In genomic region chr11:116127156-116127980, GRCm38 (mm10) we compare ENCODE assay signal across 8 mouse cellular contexts. TPM values are rescaled to one million over a fixed set of nuclear protein-coding genes. Genes with fewer than 3 reads are reported as not detected.
DNase-seq lines count a peak whose midpoint lies in the region; ATAC-seq and TF ChIP-seq lines count a peak whose summit lies in the region.

TSS of gene Trim47 (minus strand) at chr11:116127210.

- TF ChIP-seq CTCF in left cerebral cortex, adult 2 months (IDR thresholded peaks at IDR 0.05): no peak

- DNase-seq in adrenal gland, adult 2 months: peak; percentile 88
- DNase-seq in embryo, embryonic 10.5 days (ENCODE audit: low spot score): peak; percentile 81
- peak; percentile 60 for DNase-seq in retina, postnatal 7 days (ENCODE audit: low read depth, low spot score)
- no peak for DNase-seq in left cerebral cortex, adult 2 months (ENCODE audit: extremely low spot score in 1 of 2, low spot score in 2 of 2)
- no peak for DNase-seq in Muller cell, postnatal 12 days (ENCODE audit: inconsistent ontology term)

- peaks cover 4% of the 10 kb centered on the region; the same call in 1 of the 2 replicates for H3K9me3 ChIP-seq in heart, embryonic 12.5 days (replicated peaks)
- H3K9me3 ChIP-seq in kidney, embryonic 14.5 days (ENCODE audit: control insufficient read depth, low read length): no peaks in the 10 kb centered on the region
- 0 out of 2 replicates have a peak, but pooled peaks cover 2% of the 10 kb centered on the region for H3K9me3 ChIP-seq in lung, embryonic 16.5 days (ENCODE audit: control insufficient read depth, low read length)

- peak within 1 kb of the TSS; percentile 49 for H3K9ac ChIP-seq in heart, embryonic 12.5 days
- no peak within 1 kb of the TSS for H3K9ac ChIP-seq in kidney, embryonic 14.5 days (ENCODE audit: low read depth, low read length)
- H3K9ac ChIP-seq in lung, embryonic 16.5 days (ENCODE audit: low read length): peak within 1 kb of the TSS; percentile 40; the same call in 1 of the 2 replicates

- WGBS in heart, embryonic 12.5 days: 29% methylated on average over 23 of the region's 23 CpGs
- WGBS in kidney, embryonic 14.5 days: 26% methylated on average over 23 of the region's 23 CpGs
- 21% methylated on average over 23 of the region's 23 CpGs for WGBS in lung, embryonic 16.5 days

- intact Hi-C loops in left cerebral cortex, adult 2 months (cut with DNase I): no loop called here

- peak within 1 kb of the TSS; percentile 28 for H3K27ac ChIP-seq in heart, embryonic 12.5 days (ENCODE audit: poor library complexity, severe bottlenecking)
- no peak within 1 kb of the TSS; the same call in 1 of the 2 replicates for H3K27ac ChIP-seq in kidney, embryonic 14.5 days (ENCODE audit: low read depth, low read length)
- H3K27ac ChIP-seq in lung, embryonic 16.5 days (ENCODE audit: low read length): peak within 1 kb of the TSS; percentile 51
- H3K27ac ChIP-seq in left cerebral cortex, adult 2 months: no peak within 1 kb of the TSS

- H3K4me1 ChIP-seq in heart, embryonic 12.5 days (replicated peaks): peaks cover 35% of the 10 kb centered on the region
- H3K4me1 ChIP-seq in kidney, embryonic 14.5 days (ENCODE audit: control insufficient read depth, insufficient read depth, low read length): peaks cover 7% of the 10 kb centered on the region
- peaks cover 25% of the 10 kb centered on the region for H3K4me1 ChIP-seq in lung, embryonic 16.5 days (replicated peaks; ENCODE audit: control insufficient read depth, insufficient read depth, low read length)

- peak within 1 kb of the TSS; percentile 51 for H3K4me2 ChIP-seq in heart, embryonic 12.5 days
- H3K4me2 ChIP-seq in kidney, embryonic 14.5 days (replicated peaks; ENCODE audit: low read depth, low read length): peak within 1 kb of the TSS; percentile 35
- peak within 1 kb of the TSS; percentile 46 for H3K4me2 ChIP-seq in lung, embryonic 16.5 days (ENCODE audit: low read depth, low read length)

- ATAC-seq in heart, embryonic 12.5 days (ENCODE audit: insufficient number of reproducible peaks, low FRiP score): peak; percentile 62
- ATAC-seq in kidney, embryonic 14.5 days (ENCODE audit: low FRiP score, low TSS enrichment): peak; percentile 48
- peak; percentile 72 for ATAC-seq in lung, embryonic 16.5 days (ENCODE audit: low read depth)

- H3K27me3 ChIP-seq in heart, embryonic 12.5 days (replicated peaks): no peaks in the 10 kb centered on the region
- H3K27me3 ChIP-seq in kidney, embryonic 14.5 days (ENCODE audit: control insufficient read depth, insufficient read depth, low read length): no peaks in the 10 kb centered on the region
- H3K27me3 ChIP-seq in lung, embryonic 16.5 days (ENCODE audit: control insufficient read depth, insufficient read depth, low read depth, low read length): no peaks in the 10 kb centered on the region

- no peak within 1 kb of the TSS for H3K4me3 ChIP-seq in heart, embryonic 12.5 days
- H3K4me3 ChIP-seq in kidney, embryonic 14.5 days (ENCODE audit: low read length): peak within 1 kb of the TSS; percentile 22
- peak within 1 kb of the TSS; percentile 21 for H3K4me3 ChIP-seq in lung, embryonic 16.5 days (ENCODE audit: low read length)
- H3K4me3 ChIP-seq in left cerebral cortex, adult 2 months: no peak within 1 kb of the TSS

- H3K36me3 ChIP-seq in heart, embryonic 12.5 days: peaks cover 47% of the 10 kb centered on the region
- H3K36me3 ChIP-seq in kidney, embryonic 14.5 days (ENCODE audit: control insufficient read depth, insufficient read depth, low read length): peaks cover 10% of the 10 kb centered on the region
- peaks cover 16% of the 10 kb centered on the region for H3K36me3 ChIP-seq in lung, embryonic 16.5 days (ENCODE audit: control insufficient read depth, insufficient read depth, low read length)

RNA-seq across cellular contexts. Expression of gene Trim47, which starts in this region (rescaled TPM):
- total RNA-seq in adrenal gland, adult 2 months (2021): 10 to 100 TPM; 10.3 to 17.9 TPM
- 49.1 and 68.9 TPM in 2 replicates for polyA plus RNA-seq in adrenal gland, adult 2 months (2012; rRNA removed)
- 54.8 and 58.2 TPM in 2 replicates for polyA plus RNA-seq in heart, embryonic 12.5 days (2016; fragmentation: Nextera tagmentation; extraction: Ambion mirVana)
- polyA plus RNA-seq in kidney, embryonic 14.5 days (2014; fragmentation: Nextera tagmentation; extraction: Ambion mirVana): 12.2 and 12.8 TPM in 2 replicates
- polyA plus RNA-seq in lung, embryonic 16.5 days (2015; fragmentation: Nextera tagmentation; extraction: Ambion mirVana): 20.4 and 24.8 TPM in 2 replicates
- 1 to 10 TPM; 5.2 to 8.0 TPM for total RNA-seq in left cerebral cortex, adult 2 months (2021)

Comparison
In these comparisons a context has a peak if more than half of its experiments do, and no peak if none do; other contexts are left out.
1. DNase-seq: peak in adrenal gland, adult 2 months (single experiment), embryo, embryonic 10.5 days (single experiment) and retina, postnatal 7 days (single experiment); none in left cerebral cortex, adult 2 months (0 of 2) and Muller cell, postnatal 12 days (single experiment).
2. H3K27ac ChIP-seq: peak in heart, embryonic 12.5 days (single experiment) and lung, embryonic 16.5 days (single experiment); none in kidney, embryonic 14.5 days (single experiment) and left cerebral cortex, adult 2 months (single experiment).
3. H3K4me3 ChIP-seq: peak in kidney, embryonic 14.5 days (single experiment) and lung, embryonic 16.5 days (single experiment); none in heart, embryonic 12.5 days (single experiment) and left cerebral cortex, adult 2 months (single experiment).
4. Peak in every context shown above with its lines, with median percentiles within 50 percentile points of each other: ATAC-seq and H3K4me2 ChIP-seq.